In genomic region chr13:44912851-44913250, GRCm38 (mm10) we compare ENCODE assay signal across 8 mouse cellular contexts.
DNase-seq lines count a peak whose midpoint lies in the region; ATAC-seq lines count a peak whose summit lies in the region.

No protein-coding gene starts in this region.

- H3K27me3 ChIP-seq in kidney, embryonic 16.5 days (ENCODE audit: insufficient read depth, low read length) = no peaks in the 10 kb centered on the region

- ATAC-seq in kidney, embryonic 16.5 days (ENCODE audit: low FRiP score, low TSS enrichment) = peak; percentile 21; the same call in 1 of the 2 replicates
- ATAC-seq in activated CD4-positive, CD25-positive, alpha-beta regulatory T cell, adult 4 months = no peak
- no peak for ATAC-seq in megakaryocyte-erythroid progenitor cell, adult 5-6 weeks (replicated peaks; ENCODE audit: low FRiP score, low TSS enrichment, poor library complexity, severe bottlenecking)

- no peaks in the 10 kb centered on the region for H3K9me3 ChIP-seq in kidney, embryonic 16.5 days (ENCODE audit: low read length)

- 73% methylated on average over 2 of the region's 2 CpGs for WGBS in kidney, embryonic 16.5 days

- H3K4me2 ChIP-seq in kidney, embryonic 16.5 days (replicated peaks; ENCODE audit: low read depth, low read length) = no peak overlapping the region

- H3K9ac ChIP-seq in kidney, embryonic 16.5 days (replicated peaks; ENCODE audit: low read length) = no peak overlapping the region

- H3K4me1 ChIP-seq in kidney, embryonic 16.5 days (ENCODE audit: insufficient read depth, low read length) = peaks cover 10% of the 10 kb centered on the region

- peaks cover 76% of the 10 kb centered on the region for H3K36me3 ChIP-seq in kidney, embryonic 16.5 days (ENCODE audit: insufficient read depth, low read length)

- H3K4me3 ChIP-seq in kidney, embryonic 16.5 days (ENCODE audit: low read length) = no peak overlapping the region

- H3K27ac ChIP-seq in kidney, embryonic 16.5 days (ENCODE audit: low read length) = no peak overlapping the region

- peak; percentile 38 to 56 for DNase-seq in layer of hippocampus, postnatal 10 days (ENCODE audit: low spot score in 2 of 2)
- DNase-seq in layer of hippocampus, adult 8-10 months (ENCODE audit: low spot score in 2 of 2) = no peak
- DNase-seq in adrenal gland, postnatal 36 days = peak; percentile 55 to 67
- peak; percentile 86 for DNase-seq in fat pad, adult 2 months (ENCODE audit: extremely low read depth, low read depth, low spot score)
- DNase-seq in yolk sac, embryonic 10.5 days (ENCODE audit: low spot score) = no peak

Comparison
In these comparisons a context has a peak if more than half of its experiments do, and no peak if none do; other contexts are left out.
1. DNase-seq: peak in layer of hippocampus, postnatal 10 days (2 of 2), adrenal gland, postnatal 36 days (2 of 2) and fat pad, adult 2 months (single experiment); none in layer of hippocampus, adult 8-10 months (0 of 2) and yolk sac, embryonic 10.5 days (single experiment).